Mouse (Mus musculus) erythroblast, adult 5-6 weeks (primary cell): ENCODE data around the gene Siae. TPM values are rescaled to one million over a fixed set of nuclear protein-coding genes. Genes with fewer than 3 reads are reported as not detected.

Experiments used
- ATAC-seq: replicated peaks from 2 replicates; pipeline ENCODE4 v1.8.0; 2016; ENCODE audit warnings: moderate number of reproducible peaks, mild to moderate bottlenecking, moderate TSS enrichment, inconsistent platforms; ENCODE audit not compliant: poor library complexity, low FRiP score, severe bottlenecking
- total RNA-seq, 2 experiments: library from RNA; stranded (forward) in 1 of 2; stranded (reverse) in 1 of 2; fragments of 150-400 nt in 1 of 2; fragments of 200-764, 138-1000 nt in 1 of 2; gene quantifications; 2 replicates each; pipeline versions ENCODE4 v1.2.3 to v1.2.4; 2015 to 2017; ENCODE audit warnings: low replicate concordance in 2 of 2

Gene Siae
- total RNA-seq, 2 experiments from 2014 or later, result 1.9 to 2.6 TPM

DNA sequence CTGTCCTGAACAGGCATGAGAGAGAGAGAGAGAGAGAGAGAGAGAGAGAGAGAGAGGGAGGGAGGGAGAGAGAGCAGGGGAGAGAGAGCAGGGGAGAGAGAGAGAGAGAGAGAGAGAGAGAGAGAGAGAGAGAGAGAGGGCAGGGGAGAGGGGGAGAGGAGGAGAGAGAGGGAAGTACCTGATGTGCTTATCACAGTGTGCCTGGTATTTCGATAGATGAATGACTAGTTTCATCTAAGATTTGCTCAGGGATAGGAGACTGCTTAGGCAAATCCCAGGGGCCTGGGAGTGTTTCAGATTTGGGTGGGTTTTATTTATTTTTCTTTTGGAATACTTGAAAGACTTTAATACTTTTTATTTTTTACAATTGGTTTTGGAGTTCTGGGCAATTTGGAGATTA lies 107.7 kb downstream of the Siae start:
- ATAC-seq, result no peak

DNA sequence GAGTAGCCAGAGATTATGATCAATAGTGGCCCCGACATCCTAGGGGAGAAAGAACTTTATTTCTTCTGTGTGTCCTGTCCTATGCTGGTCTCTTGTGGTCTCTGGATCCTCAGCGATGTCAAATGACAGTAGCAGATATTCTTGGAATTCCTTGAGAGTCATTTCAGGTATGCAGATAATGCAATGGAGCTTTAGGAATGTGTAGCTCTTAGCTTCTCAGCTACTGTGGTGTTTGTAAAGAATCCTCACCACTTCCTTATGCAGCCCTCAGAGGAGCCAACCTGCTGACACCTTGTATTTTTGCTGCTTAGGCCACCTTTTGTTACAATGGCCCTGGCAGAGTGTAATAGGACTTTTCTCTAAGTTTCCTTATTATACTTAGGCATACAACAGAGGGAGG lies 109.1 kb downstream of the Siae start:
- no peak for ATAC-seq

DNA sequence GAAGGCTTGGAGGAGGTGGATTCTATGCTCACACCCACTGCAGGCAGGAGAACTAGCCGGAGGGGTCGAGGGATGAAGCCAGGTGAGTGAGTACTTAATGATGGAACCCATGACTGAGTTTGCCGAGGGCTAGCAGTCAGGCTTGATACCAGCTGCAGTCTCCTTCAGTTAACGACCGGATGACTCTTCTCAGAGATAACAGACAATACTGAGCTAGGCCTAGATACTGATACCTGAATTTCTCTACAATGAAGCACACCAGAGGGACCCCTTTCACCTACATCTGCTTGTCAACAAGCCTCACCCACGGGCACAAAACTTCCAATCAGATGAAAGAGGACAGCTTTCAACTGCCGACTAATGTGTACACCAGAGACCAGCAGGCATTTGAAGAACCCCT lies 110.5 kb downstream of the Siae start:
- no peak for ATAC-seq

DNA sequence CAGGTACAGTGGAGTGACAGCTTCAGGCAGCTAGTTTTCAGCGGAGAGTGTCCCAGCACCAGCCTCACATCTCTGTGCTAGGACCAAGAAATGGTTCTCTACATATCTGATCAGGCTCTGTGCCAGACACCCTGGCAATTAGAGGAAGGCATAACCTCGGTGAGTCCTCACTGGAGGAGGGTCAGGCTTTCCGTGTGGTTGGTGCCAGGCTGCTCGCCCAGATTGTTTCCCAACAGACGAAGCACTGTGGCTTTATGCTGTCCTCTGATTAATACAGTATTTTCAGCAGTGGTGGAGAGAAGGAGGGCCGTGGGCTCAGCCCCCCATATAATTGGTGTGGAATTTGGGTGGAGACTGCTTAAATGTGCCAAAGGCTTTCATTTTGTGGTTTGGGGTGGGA lies 113.6 kb downstream of the Siae start, which contains the start of gene Panx3:
Panx3 (minus strand) TSS at position 121 of the 400 bp plus-strand sequence.
- no peak for ATAC-seq

DNA sequence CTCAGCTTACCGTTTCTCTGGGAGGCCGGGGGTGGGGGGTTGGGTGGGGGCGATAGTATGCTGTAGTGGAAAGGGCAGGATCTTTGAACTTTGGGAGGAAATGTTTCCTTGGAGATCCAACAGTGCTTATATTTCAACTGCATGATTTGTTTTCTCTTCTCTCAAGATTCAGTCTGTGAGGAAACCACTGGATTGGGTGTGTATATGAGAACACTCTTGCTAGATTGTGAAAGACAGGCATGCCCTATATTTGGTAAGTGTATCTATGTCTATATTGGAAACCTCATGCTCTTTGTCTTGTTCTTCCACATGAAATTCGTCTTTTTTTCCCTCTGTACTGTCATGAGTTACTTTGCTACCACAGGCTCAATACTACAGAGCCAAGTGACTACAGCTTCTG lies 114.2 kb downstream of the Siae start:
- no peak for ATAC-seq

DNA sequence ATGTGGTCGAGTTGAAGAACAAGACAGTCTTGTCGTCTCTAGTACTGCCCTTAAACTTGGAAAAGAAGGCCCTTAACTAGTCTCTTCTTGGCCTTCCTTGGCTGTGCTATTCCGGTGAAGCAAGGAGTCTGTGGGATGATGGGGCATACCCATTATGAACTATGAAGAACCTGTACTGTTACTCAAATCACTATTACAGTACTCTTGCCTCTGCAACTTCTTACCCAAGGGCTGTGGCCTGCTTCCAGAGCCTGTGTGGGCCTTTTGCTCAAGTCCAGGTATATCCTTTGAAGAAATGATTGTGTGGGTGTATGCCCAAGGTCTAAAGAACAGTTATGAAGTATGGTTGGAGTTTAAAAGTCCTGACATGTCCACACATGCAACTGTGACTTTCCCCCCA lies 114.8 kb downstream of the Siae start:
- ATAC-seq, result no peak

DNA sequence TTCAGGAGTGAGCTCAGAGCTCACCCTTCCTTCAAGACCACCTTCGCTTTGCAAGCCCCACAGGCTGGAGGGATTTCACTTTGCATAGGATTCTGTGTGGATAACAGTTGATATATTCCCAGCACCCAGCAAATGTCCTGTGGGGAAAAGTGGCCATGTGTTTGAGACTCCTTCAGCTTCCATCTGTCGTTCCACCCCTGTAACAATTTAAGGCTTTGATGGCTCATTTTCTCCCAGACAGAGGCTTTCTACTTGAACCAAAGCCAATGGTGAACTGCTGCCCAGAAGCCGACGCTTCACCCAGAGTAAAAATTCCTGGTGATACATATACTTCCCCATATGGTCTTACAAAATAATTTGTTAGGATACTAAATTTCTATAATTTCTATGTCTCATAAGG lies 119.8 kb downstream of the Siae start:
- ATAC-seq, result no peak

DNA sequence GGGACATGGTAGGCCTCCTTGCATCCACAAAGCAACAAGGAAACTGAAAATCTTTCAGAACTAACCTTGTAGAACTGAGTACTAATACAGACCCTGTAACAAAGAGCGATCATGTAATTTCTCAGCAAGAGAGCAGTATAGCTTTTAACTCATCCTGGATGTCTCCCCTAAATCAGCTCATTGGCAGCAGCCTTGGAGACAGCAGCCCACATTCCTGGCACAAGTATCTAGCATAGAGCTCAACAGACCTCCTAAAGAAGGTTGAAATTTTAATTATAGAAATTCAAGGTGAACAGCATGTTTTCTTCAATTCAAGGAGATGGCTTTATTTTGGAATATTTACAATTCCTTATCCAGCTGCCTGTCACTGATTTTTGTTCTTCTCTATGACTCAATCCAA lies 125.6 kb downstream of the Siae start:
- no peak for ATAC-seq

DNA sequence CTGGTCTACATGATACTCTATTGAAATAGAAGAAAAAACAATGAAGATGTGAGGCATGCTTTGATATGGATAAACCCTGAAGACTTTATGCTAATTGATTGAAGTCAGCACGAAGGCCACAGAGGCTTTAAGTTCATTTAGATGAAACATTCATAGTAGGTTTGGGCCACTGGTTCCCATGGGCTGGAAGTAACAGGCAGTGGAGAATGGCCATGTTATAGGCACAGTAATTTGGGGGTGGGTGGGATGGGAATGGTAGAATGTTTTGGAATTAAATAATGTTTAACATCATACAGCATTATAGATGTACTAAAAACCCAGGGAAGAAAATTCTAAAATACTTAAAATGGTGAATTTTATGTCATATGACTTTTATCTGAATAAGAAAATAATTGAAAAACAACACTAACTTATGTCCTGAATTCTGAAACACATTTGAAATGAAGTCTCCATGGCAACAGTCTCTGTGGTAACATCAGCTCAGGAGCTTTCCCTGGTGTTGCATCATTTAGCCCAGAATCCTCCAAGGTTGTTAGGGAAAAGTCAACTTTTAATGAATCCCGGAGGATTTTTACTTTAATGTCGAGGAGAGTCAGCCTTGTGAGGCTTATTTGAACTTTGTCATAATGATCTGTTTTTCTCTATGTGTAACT lies 131.9 kb downstream of the Siae start:
- no peak for ATAC-seq

DNA sequence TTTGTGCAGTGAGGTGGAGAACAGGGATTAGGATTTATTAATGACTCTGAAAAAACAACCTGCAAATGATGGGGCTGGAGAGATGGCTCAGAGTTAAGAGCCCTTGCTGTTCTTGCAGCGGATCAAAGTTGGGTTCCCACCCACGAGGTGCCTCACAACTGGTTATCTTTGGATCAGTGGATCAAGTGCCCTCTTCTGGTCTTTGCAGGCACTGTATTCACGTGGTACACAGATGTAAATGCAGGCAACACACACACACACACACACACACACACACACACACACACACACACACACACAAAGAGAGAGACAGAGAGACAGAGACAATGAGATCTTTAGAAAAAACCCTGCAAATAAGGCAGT lies 132.4 kb downstream of the Siae start:
- ATAC-seq, result no peak

DNA sequence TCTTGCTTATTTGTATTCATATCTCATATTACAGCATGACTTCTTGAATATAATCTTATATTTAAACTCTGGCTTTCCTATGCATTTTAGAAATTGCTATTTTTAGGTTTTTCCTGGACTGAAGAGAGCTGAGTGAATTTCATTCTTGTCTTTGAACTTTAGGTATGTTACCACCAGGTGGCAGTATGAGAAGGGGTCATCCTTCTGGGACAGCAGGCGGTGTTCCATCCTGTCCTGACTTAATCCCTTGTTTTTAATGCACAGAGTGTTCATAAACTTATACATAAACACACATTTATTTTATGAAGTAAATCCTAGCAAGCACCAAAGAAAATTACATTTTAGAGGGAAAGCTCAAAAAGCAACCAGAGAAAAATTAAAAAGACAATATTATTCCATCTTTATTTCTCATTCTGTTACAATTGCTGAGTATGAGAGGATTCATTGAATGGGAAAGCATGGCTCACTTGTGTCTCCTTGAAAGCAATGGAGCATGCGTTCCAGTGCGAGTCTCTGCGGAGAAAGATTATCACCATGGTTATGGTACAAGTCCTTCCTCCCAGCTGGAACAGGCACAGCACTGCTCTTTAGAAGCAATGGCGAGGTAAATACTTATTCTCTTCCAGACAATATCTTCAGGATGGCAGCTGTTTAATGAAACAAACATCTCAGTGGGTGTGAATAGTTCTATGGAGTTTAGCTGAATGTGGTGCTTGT lies 134.6 kb downstream of the Siae start:
- no peak for ATAC-seq

Other genes starting within 250 kb of the Siae start
- gene Ccdc15, start 207.3 kb upstream of the Siae start, total RNA-seq (2015; ENCODE audit: low replicate concordance), result 0.96 and 8.2 TPM in 2 replicates
- 2.6 and 4.6 TPM in 2 replicates for gene Ccdc15, start 207.3 kb upstream of the Siae start, total RNA-seq (2017; ENCODE audit: low replicate concordance)
- not detected in 2 replicates for gene Hepacam, start 188.3 kb upstream of the Siae start, total RNA-seq (2015; ENCODE audit: low replicate concordance)
- not detected in 2 replicates for gene Hepacam, start 188.3 kb upstream of the Siae start, total RNA-seq (2017; ENCODE audit: low replicate concordance)
- gene Robo4, start 153.8 kb upstream of the Siae start, total RNA-seq (2015; ENCODE audit: low replicate concordance), result not detected in 2 replicates
- gene Robo4, start 153.8 kb upstream of the Siae start, total RNA-seq (2017; ENCODE audit: low replicate concordance), result not detected in 2 replicates
- gene Robo3, start 122.5 kb upstream of the Siae start, total RNA-seq (2015; ENCODE audit: low replicate concordance), result not detected in 2 replicates
- not detected in 2 replicates for gene Robo3, start 122.5 kb upstream of the Siae start, total RNA-seq (2017; ENCODE audit: low replicate concordance)
- 2.3 and 2.5 TPM in 2 replicates for gene Msantd2, start 66.4 kb upstream of the Siae start, total RNA-seq (2015; ENCODE audit: low replicate concordance)
- gene Msantd2, start 66.4 kb upstream of the Siae start, total RNA-seq (2017; ENCODE audit: low replicate concordance), result 8.2 and 10.7 TPM in 2 replicates
- gene Esam, start 27.6 kb upstream of the Siae start, total RNA-seq (2015; ENCODE audit: low replicate concordance), result not detected in 2 replicates
- gene Esam, start 27.6 kb upstream of the Siae start, total RNA-seq (2017; ENCODE audit: low replicate concordance), result 0.42 TPM in 1 of 2 replicates, not detected in the other
- gene Vsig2, start 16.4 kb upstream of the Siae start, total RNA-seq (2015; ENCODE audit: low replicate concordance), result not detected in 2 replicates
- not detected in 2 replicates for gene Vsig2, start 16.4 kb upstream of the Siae start, total RNA-seq (2017; ENCODE audit: low replicate concordance)
- 1.7 TPM in 1 of 2 replicates, not detected in the other for gene Nrgn, start 2.8 kb upstream of the Siae start, total RNA-seq (2015; ENCODE audit: low replicate concordance)
- gene Nrgn, start 2.8 kb upstream of the Siae start, total RNA-seq (2017; ENCODE audit: low replicate concordance), result 2.9 TPM in 1 of 2 replicates, not detected in the other
- gene Spa17, start 58.0 kb downstream of the Siae start, total RNA-seq (2015; ENCODE audit: low replicate concordance), result not detected in 2 replicates
- 1.4 TPM in 1 of 2 replicates, not detected in the other for gene Spa17, start 58.0 kb downstream of the Siae start, total RNA-seq (2017; ENCODE audit: low replicate concordance)
- 23.0 and 26.5 TPM in 2 replicates for gene Tbrg1, start 101.6 kb downstream of the Siae start, total RNA-seq (2015; ENCODE audit: low replicate concordance)
- 17.6 and 24.1 TPM in 2 replicates for gene Tbrg1, start 101.6 kb downstream of the Siae start, total RNA-seq (2017; ENCODE audit: low replicate concordance)
- gene Panx3, start 113.5 kb downstream of the Siae start, total RNA-seq (2015; ENCODE audit: low replicate concordance), result not detected in 2 replicates
- not detected in 2 replicates for gene Panx3, start 113.5 kb downstream of the Siae start, total RNA-seq (2017; ENCODE audit: low replicate concordance)
- gene Olfr160, start 160.6 kb downstream of the Siae start, total RNA-seq (2015; ENCODE audit: low replicate concordance), result not detected in 2 replicates
- not detected in 2 replicates for gene Olfr160, start 160.6 kb downstream of the Siae start, total RNA-seq (2017; ENCODE audit: low replicate concordance)
- not detected in 2 replicates for gene Olfr874, start 189.4 kb downstream of the Siae start, total RNA-seq (2015; ENCODE audit: low replicate concordance)
- not detected in 2 replicates for gene Olfr874, start 189.4 kb downstream of the Siae start, total RNA-seq (2017; ENCODE audit: low replicate concordance)
- not detected in 2 replicates for gene Olfr875, start 216.2 kb downstream of the Siae start, total RNA-seq (2015; ENCODE audit: low replicate concordance)
- gene Olfr875, start 216.2 kb downstream of the Siae start, total RNA-seq (2017; ENCODE audit: low replicate concordance), result not detected in 2 replicates
- not detected in 2 replicates for gene Olfr876, start 247.3 kb downstream of the Siae start, total RNA-seq (2015; ENCODE audit: low replicate concordance)
- gene Olfr876, start 247.3 kb downstream of the Siae start, total RNA-seq (2017; ENCODE audit: low replicate concordance), result not detected in 2 replicates